Mouse (Mus musculus): ENCODE data around the gene Tapt1. TPM values are rescaled to one million over a fixed set of nuclear protein-coding genes. Genes with fewer than 3 reads are reported as not detected.
"Not testable (repeated sequence)": the region's sequence is repeated elsewhere in the genome, so short reads cannot be mapped to it uniquely, and the experiment has no call there.

Gene Tapt1
- polyA plus RNA-seq, 1 experiment from 2014 or later = 31.0 TPM

DNA sequence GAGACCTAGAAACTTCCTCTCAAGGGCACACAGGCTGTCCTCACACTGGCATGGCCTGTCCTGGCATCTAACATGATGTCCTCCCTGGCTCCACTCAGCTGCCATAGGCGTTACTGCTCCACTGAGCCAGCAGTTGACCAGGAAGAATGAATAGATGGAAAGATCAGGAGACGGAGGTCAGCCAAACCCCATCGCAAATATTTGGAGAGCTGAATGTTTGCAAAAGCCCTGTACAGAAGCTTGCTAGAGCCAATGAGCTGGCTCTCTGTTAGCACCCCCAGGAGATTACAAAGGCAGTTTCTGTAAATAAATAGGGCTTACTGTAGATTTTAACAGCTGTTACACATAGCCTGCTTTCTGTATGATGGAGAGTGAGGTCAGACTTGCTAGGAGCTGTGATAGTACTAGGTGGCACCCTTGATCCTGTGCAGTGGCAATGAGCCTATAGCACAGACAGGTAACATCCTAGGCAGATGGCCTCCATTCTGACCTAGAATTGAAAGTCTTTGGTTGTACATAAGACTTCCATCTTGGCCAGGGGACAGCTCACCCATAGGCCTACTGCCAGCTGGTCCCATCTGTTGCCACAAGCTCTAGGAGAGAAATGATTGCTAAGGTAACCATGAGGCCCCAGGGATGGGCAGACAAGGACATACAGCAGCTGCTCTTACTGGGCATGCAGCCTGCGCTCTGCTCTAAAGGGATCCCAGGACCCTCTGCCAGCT lies 74.9 kb downstream of the Tapt1 start:
- ATAC-seq (replicated peaks; ENCODE audit: low FRiP score) = no peak
- no peak overlapping the region for H3K27ac ChIP-seq (ENCODE audit: low read depth, low read length)
- no peaks in the 10 kb centered on the region for H3K4me1 ChIP-seq (replicated peaks; ENCODE audit: control insufficient read depth, insufficient read depth, low read length)
- H3K4me2 ChIP-seq (ENCODE audit: low read depth, low read length, severe bottlenecking) = no peak overlapping the region
- H3K36me3 ChIP-seq (ENCODE audit: control insufficient read depth, insufficient read depth, low read length) = no peaks in the 10 kb centered on the region
- 90% methylated on average over 4 of the region's 4 CpGs for WGBS
- no peaks in the 10 kb centered on the region for H3K27me3 ChIP-seq (ENCODE audit: control insufficient read depth, insufficient read depth, low read length)
- no peaks in the 10 kb centered on the region for H3K9me3 ChIP-seq (ENCODE audit: control insufficient read depth, low read length)
- peak; percentile 33 for DNase-seq (ENCODE audit: low spot score)
- H3K4me3 ChIP-seq (ENCODE audit: low read depth, low read length) = no peak overlapping the region
- H3K9ac ChIP-seq (ENCODE audit: low read length) = no peak overlapping the region

DNA sequence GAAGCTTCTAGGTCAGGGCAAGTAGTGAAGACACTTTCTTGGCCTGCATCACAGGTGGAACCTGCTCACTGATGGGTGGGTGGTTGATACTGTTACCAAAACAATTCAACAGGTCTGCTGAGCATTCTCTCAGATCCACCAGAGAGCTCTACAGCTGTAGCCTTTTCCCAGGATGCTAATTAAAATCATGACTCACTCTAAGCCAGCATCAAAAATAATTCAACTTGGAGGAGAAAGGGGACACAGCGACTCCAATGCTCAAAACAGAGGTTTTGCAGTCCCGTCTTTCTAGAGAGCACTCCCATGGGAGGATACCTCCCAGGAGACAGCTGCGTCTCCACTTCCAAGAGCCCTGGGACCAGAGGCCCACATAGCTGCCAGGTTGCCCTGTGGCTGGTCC lies 78.7 kb downstream of the Tapt1 start:
- no peak overlapping the region for H3K9ac ChIP-seq (ENCODE audit: low read length)
- WGBS = 89% methylated on average over 3 of the region's 3 CpGs

GRCm38 (mm10) chr5:44146437-44147332 lies 79.7 kb downstream of the Tapt1 start:
- Histone ChIP-seq H3K4me2 (ENCODE audit: low read depth, low read length, severe bottlenecking) (no peak overlapping the region), H3K27ac (ENCODE audit: low read depth, low read length) (no peak overlapping the region), H3K9me3 (ENCODE audit: control insufficient read depth, low read length) (no peaks in the 10 kb centered on the region), H3K4me3 (ENCODE audit: low read depth, low read length) (no peak overlapping the region), H3K27me3 (ENCODE audit: control insufficient read depth, insufficient read depth, low read length) (no peaks in the 10 kb centered on the region), H3K4me1 (replicated peaks; ENCODE audit: control insufficient read depth, insufficient read depth, low read length) (no peaks in the 10 kb centered on the region), H3K36me3 (ENCODE audit: control insufficient read depth, insufficient read depth, low read length) (no peaks in the 10 kb centered on the region), H3K9ac (ENCODE audit: low read length) (no peak overlapping the region)
- DNase-seq (ENCODE audit: low spot score) = no peak
- no peak for ATAC-seq (replicated peaks; ENCODE audit: low FRiP score)
- WGBS = 89% methylated on average over 6 of the region's 6 CpGs

More for the DNA sequence above, 78.7 kb downstream of the Tapt1 start:
- DNase-seq (ENCODE audit: low spot score) = no peak
- Histone ChIP-seq H3K4me2 (ENCODE audit: low read depth, low read length, severe bottlenecking) (no peak overlapping the region), H3K27me3 (ENCODE audit: control insufficient read depth, insufficient read depth, low read length) (no peaks in the 10 kb centered on the region), H3K27ac (ENCODE audit: low read depth, low read length) (no peak overlapping the region), H3K36me3 (ENCODE audit: control insufficient read depth, insufficient read depth, low read length) (no peaks in the 10 kb centered on the region), H3K4me3 (ENCODE audit: low read depth, low read length) (no peak overlapping the region), H3K9me3 (ENCODE audit: control insufficient read depth, low read length) (no peaks in the 10 kb centered on the region), H3K4me1 (replicated peaks; ENCODE audit: control insufficient read depth, insufficient read depth, low read length) (no peaks in the 10 kb centered on the region)
- no peak for ATAC-seq (replicated peaks; ENCODE audit: low FRiP score)

DNA sequence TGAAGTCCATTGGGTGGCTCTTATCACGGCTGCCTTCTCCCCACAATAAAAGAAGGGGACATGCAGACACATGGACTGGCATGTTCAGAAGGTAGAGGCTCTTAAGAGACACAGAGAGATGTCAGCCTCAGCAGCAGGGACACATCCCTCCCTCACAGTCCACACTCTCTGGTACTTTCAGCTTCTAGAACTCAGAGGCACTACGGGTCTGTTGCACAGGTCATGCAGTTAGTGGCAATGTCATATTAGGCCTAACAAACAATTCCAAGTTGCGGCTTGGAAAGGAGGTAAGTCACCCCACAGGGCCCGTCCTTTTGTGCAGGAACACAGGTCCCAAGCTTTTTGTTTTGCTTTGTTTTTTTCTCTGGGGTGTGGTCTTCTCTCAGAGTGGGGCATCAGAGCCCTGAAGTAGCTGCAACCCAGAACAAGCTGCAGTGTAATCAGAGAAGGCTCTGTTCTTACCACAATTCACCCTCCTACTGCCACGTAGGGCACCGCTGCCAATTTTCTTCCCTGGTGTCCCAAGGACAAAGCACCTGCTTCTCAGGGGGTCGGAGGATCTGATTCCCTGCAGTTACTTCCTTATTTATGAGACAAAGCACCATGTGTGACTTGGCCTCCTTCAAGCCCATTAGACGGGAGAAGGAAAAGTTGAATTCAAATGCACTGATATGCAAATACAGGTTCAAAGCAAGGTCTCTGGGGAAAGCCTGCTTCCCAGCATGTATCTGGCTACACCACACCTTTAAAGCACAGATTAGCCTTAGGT lies 82.8 kb downstream of the Tapt1 start:
- no peaks in the 10 kb centered on the region for H3K4me1 ChIP-seq (replicated peaks; ENCODE audit: control insufficient read depth, insufficient read depth, low read length)
- H3K9me3 ChIP-seq (ENCODE audit: control insufficient read depth, low read length) = no peaks in the 10 kb centered on the region
- 22% methylated on average over 8 of the region's 8 CpGs for WGBS
- ATAC-seq (replicated peaks; ENCODE audit: low FRiP score) = no peak
- DNase-seq (ENCODE audit: low spot score) = no peak
- H3K27me3 ChIP-seq (ENCODE audit: control insufficient read depth, insufficient read depth, low read length) = no peaks in the 10 kb centered on the region
- no peak overlapping the region for H3K9ac ChIP-seq (ENCODE audit: low read length)
- H3K27ac ChIP-seq (ENCODE audit: low read depth, low read length) = no peak overlapping the region
- no peak overlapping the region for H3K4me2 ChIP-seq (ENCODE audit: low read depth, low read length, severe bottlenecking)
- no peaks in the 10 kb centered on the region for H3K36me3 ChIP-seq (ENCODE audit: control insufficient read depth, insufficient read depth, low read length)
- H3K4me3 ChIP-seq (ENCODE audit: low read depth, low read length) = no peak overlapping the region

DNA sequence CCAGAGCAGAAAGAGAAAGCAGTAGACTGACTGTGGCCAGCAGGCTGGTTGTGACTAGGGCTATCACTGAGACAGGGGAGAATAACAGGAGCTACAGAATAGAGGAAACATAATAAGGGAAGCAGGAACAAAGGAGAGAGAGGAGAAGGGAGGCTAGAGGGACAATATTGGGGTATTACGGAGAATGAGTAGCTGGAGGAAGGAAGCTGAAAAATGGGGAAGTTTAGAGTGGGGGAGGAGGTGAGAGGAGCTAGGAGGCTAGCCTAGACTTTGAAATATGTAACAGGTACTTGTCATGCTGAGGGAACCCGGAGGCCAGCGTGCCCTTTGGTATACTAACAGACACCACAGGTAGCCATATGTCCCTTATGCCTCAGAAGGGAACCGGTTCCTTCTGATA lies 98.9 kb downstream of the Tapt1 start:
- WGBS = 80% methylated on average over 4 of the region's 4 CpGs
- no peak overlapping the region for H3K27ac ChIP-seq (ENCODE audit: low read depth, low read length)
- no peaks in the 10 kb centered on the region for H3K36me3 ChIP-seq (ENCODE audit: control insufficient read depth, insufficient read depth, low read length)
- H3K9ac ChIP-seq (ENCODE audit: low read length) = no peak overlapping the region
- no peaks in the 10 kb centered on the region for H3K9me3 ChIP-seq (ENCODE audit: control insufficient read depth, low read length)
- no peaks in the 10 kb centered on the region for H3K4me1 ChIP-seq (replicated peaks; ENCODE audit: control insufficient read depth, insufficient read depth, low read length)
- no peaks in the 10 kb centered on the region for H3K27me3 ChIP-seq (ENCODE audit: control insufficient read depth, insufficient read depth, low read length)
- no peak overlapping the region for H3K4me2 ChIP-seq (ENCODE audit: low read depth, low read length, severe bottlenecking)
- DNase-seq (ENCODE audit: low spot score) (no peak), ATAC-seq (replicated peaks; ENCODE audit: low FRiP score) (no peak)
- H3K4me3 ChIP-seq (ENCODE audit: low read depth, low read length) = no peak overlapping the region

DNA sequence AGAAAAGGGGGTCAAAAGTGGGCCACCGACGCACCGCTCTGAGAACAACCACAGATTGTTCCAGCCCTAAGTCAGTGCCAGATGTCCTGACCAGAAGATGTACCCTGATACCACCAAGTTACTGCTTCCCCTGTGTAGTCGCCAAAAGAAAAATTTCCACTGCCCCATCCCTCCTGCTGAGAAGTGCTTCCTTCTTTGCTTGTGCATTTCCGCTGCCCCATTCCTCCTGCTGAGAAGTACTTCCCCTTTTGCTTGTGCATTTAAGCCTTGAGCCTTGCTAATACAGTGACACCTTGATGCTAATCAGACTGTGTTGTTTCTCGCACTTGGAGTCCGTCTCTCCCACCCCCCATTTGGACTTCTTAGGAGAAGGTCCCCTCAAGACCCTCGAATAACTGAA lies 99.9 kb downstream of the Tapt1 start:
- H3K27ac ChIP-seq (ENCODE audit: low read depth, low read length); H3K4me3 ChIP-seq (ENCODE audit: low read depth, low read length); ATAC-seq (replicated peaks; ENCODE audit: low FRiP score); H3K4me2 ChIP-seq (ENCODE audit: low read depth, low read length, severe bottlenecking); H3K4me1 ChIP-seq (replicated peaks; ENCODE audit: control insufficient read depth, insufficient read depth, low read length); H3K9ac ChIP-seq (ENCODE audit: low read length); DNase-seq (ENCODE audit: low spot score); H3K9me3 ChIP-seq (ENCODE audit: control insufficient read depth, low read length); H3K36me3 ChIP-seq (ENCODE audit: control insufficient read depth, insufficient read depth, low read length); H3K27me3 ChIP-seq (ENCODE audit: control insufficient read depth, insufficient read depth, low read length): not testable (repeated sequence)
- 90% methylated on average over 8 of the region's 8 CpGs for WGBS

Other genes starting within 250 kb of the Tapt1 start
- gene Fgfbp1, start 244.8 kb downstream of the Tapt1 start, polyA plus RNA-seq (2014; fragmentation: Nextera tagmentation; extraction: Ambion mirVana) = 0.43 and 0.63 TPM in 2 replicates
- 135 and 138 TPM in 2 replicates for gene Prom1, start 124.6 kb downstream of the Tapt1 start, polyA plus RNA-seq (2014; fragmentation: Nextera tagmentation; extraction: Ambion mirVana)